Mouse (Mus musculus) fat pad, adult 2 months (tissue): ENCODE results near the gene Hist1h2an.
A peak's percentile ranks its signal among the peaks of the same experiment; 100 is the strongest.
"Not testable (repeated sequence)": the region's sequence is repeated elsewhere in the genome, so short reads cannot be mapped to it uniquely, and the experiment has no call there.

Source experiments
- DNase-seq: peaks from one replicate; pipeline ENCODE4 v3.0.0-alpha.2; 2011; ENCODE audit warnings: low read depth, low spot score; ENCODE audit errors: extremely low read depth

The Hist1h2an gene

GRCm38 (mm10) chr13:21783734-21784161, 3.3 kb downstream of the Hist1h2an start:
- no peak for DNase-seq

GRCm38 (mm10) chr13:21783255-21783617, 3.8 kb downstream of the Hist1h2an start, which contains the start of gene Hist1h3i:
TSS of gene Hist1h3i (minus strand) at chr13:21783370.
- DNase-seq, result no peak

GRCm38 (mm10) chr13:21782361-21783254, 4.4 kb downstream of the Hist1h2an start:
- not testable (repeated sequence) for DNase-seq

GRCm38 (mm10) chr13:21781639-21782038, 5.4 kb downstream of the Hist1h2an start:
- DNase-seq, result no peak

GRCm38 (mm10) chr13:21781021-21781555, 5.9 kb downstream of the Hist1h2an start:
- DNase-seq, result no peak

GRCm38 (mm10) chr13:21779767-21780731, 7.0 kb downstream of the Hist1h2an start, which contains the start of gene Hist1h1b:
TSS of gene Hist1h1b (minus strand) at chr13:21780625.
- no peak for DNase-seq

- no peak for DNase-seq
Observed at GRCm38 (mm10) chr13:21778814-21779766, 7.9 kb downstream of the Hist1h2an start.

- no peak for DNase-seq
Observed at GRCm38 (mm10) chr13:21755707-21756106, 31.3 kb downstream of the Hist1h2an start.

- DNase-seq, result not testable (repeated sequence)
Observed at GRCm38 (mm10) chr13:21754294-21755001, 32.6 kb downstream of the Hist1h2an start.

GRCm38 (mm10) chr13:21753524-21754285, 33.3 kb downstream of the Hist1h2an start, which contains the start of the genes Hist1h2ak and Hist1h2bn:
TSS of gene Hist1h2ak (minus strand) at chr13:21753827.
TSS of gene Hist1h2bn (plus strand) at chr13:21754123.
- DNase-seq, result peak; percentile 91

- DNase-seq, result no peak
Observed at GRCm38 (mm10) chr13:21753051-21753523, 33.9 kb downstream of the Hist1h2an start.

GRCm38 (mm10) chr13:21752356-21752755, 34.7 kb downstream of the Hist1h2an start:
- no peak for DNase-seq

GRCm38 (mm10) chr13:21751827-21752226, 35.2 kb downstream of the Hist1h2an start:
- no peak for DNase-seq

- no peak for DNase-seq
Observed at GRCm38 (mm10) chr13:21751417-21751816, 35.6 kb downstream of the Hist1h2an start.

GRCm38 (mm10) chr13:21750159-21751017, 36.6 kb downstream of the Hist1h2an start, which contains the start of gene Hist1h4k:
TSS of gene Hist1h4k (minus strand) at chr13:21750505.
- not testable (repeated sequence) for DNase-seq

- no peak for DNase-seq
Observed at GRCm38 (mm10) chr13:21749387-21750158, 37.4 kb downstream of the Hist1h2an start.
